Mouse (Mus musculus) heart, embryonic 13.5 days (tissue): ENCODE measurements around the gene Slc29a1. TPM values are rescaled to one million over a fixed set of nuclear protein-coding genes. Genes with fewer than 3 reads are reported as not detected.
"Not testable (repeated sequence)": the region's sequence is repeated elsewhere in the genome, so short reads cannot be mapped to it uniquely, and the experiment has no call there.

ENCODE experiments used
- ATAC-seq: fragments of 200-750 bp; cut with Nextera tagmentation; 2 replicates; pipeline ENCODE4 v1.8.0; 2017; ENCODE audit warnings: moderate TSS enrichment; ENCODE audit not compliant: insufficient number of reproducible peaks, low FRiP score, low TSS enrichment; ENCODE audit errors: extremely low read depth
- H3K27ac ChIP-seq: fragments of 300-500 bp; sonication (generic); replicated peaks from 2 replicates; pipeline ENCODE4 v1.5.1; 2015; ENCODE audit warnings: moderate library complexity, mild to moderate bottlenecking, inconsistent platforms
- H3K27me3 ChIP-seq: fragments of 300-500 bp; sonication (generic); replicated peaks from 2 replicates; pipeline ENCODE4 v1.6.1; 2015; ENCODE audit warnings: mild to moderate bottlenecking, inconsistent platforms
- H3K36me3 ChIP-seq: fragments of 300-500 bp; sonication (generic); 2 replicates; pipeline ENCODE4 v1.6.1; 2015; ENCODE audit warnings: mild to moderate bottlenecking, inconsistent platforms
- H3K4me1 ChIP-seq: fragments of 300-500 bp; sonication (generic); 2 replicates; pipeline ENCODE4 v1.6.1; 2015; ENCODE audit warnings: inconsistent platforms
- H3K4me2 ChIP-seq: fragments of 300-500 bp; sonication (generic); 2 replicates; pipeline ENCODE4 v1.6.1; 2015; ENCODE audit warnings: inconsistent platforms, mild to moderate bottlenecking, moderate library complexity
- H3K4me3 ChIP-seq: fragments of 300-500 bp; sonication (generic); 2 replicates; pipeline ENCODE4 v1.5.1; 2015; ENCODE audit warnings: moderate library complexity, mild to moderate bottlenecking, inconsistent platforms
- H3K9ac ChIP-seq: fragments of 300-500 bp; sonication (generic); 2 replicates; pipeline ENCODE4 v1.6.1; 2015; ENCODE audit warnings: inconsistent platforms, mild to moderate bottlenecking, moderate library complexity
- H3K9me3 ChIP-seq: fragments of 300-500 bp; sonication (generic); 2 replicates; pipeline ENCODE4 v1.6.1; 2016; ENCODE audit warnings: inconsistent platforms
- WGBS: fragments of 180-500 bp; shearing (Covaris S2); methylation state at CpG from one replicate; pipeline ENCODE4 v1.1.7; 2015; ENCODE audit warnings: mixed read lengths; 5-methylcytosine and 5-hydroxymethylcytosine counted together
- polyA plus RNA-seq: library from polyadenylated mRNA; unstranded; fragments of >200 nt; fragmentation: Nextera tagmentation; extraction: Ambion mirVana; gene quantifications from 2 replicates; pipeline ENCODE4 v1.2.1, GENCODE M21; 2015

Gene Slc29a1
- polyA plus RNA-seq, 1 experiment from 2014 or later = 68.8 TPM

DNA sequence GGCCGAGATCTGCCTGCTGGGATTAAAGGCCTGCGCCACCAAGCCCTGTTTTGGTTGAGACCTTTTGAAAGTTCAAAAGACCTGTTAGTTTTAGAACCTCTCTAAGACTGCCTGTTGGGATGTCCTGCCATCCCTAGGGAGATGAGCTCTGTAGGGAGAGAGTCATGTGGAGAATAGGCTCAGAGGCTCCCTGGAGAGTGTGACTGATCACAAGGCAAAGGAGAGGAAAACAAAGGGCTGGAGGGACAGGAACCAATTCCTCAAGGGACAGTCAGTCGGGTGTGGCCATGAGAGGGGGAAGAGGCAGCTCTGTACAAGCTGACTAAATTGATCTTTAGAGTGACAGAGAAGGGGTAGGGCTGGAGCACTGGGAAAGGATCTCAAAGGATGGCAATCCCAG, 28.8 kb upstream of the Slc29a1 start:
- Histone ChIP-seq H3K4me1 (peaks cover 32% of the 10 kb centered on the region), H3K4me2 (no peak overlapping the region), H3K27me3 (peaks cover 9% of the 10 kb centered on the region; the same call in 1 of the 2 replicates), H3K4me3 (no peak overlapping the region), H3K27ac (no peak overlapping the region), H3K9me3 (no peaks in the 10 kb centered on the region), H3K9ac (no peak overlapping the region), H3K36me3 (no peaks in the 10 kb centered on the region)
- no peak for ATAC-seq
- WGBS = 37% methylated on average over 3 of the region's 3 CpGs

DNA sequence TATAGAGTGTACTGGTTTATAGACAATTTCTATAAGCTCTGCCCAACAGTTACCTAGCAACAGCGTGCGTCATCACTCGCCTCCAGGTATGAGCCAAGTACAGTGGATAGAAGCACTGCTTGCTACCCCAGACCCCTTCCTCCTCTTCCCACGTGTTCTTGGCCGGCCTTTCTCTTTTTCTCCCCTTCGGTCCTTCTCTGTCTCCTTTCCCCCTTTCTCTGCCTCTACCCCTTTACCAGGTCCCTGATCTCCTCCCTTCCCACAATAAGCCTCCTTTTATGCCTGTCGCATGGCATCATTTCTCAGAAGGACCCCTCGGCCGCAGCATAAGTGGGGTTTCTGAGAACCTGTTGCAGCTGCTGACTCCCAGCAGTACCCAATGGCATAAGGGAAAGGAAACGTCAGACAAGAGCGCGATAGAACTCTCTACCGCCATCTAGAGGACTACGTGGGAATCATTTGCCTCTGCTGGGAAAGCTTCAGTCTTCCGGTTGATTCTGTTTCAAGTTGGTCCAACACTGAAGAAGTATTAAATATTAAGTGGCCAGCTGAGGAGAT, 27.2 kb upstream of the Slc29a1 start:
- Histone ChIP-seq H3K9me3 (no peaks in the 10 kb centered on the region), H3K27me3 (peaks cover 9% of the 10 kb centered on the region; the same call in 1 of the 2 replicates), H3K4me2 (peak overlapping the region; percentile 55), H3K4me1 (peaks cover 32% of the 10 kb centered on the region), H3K27ac (no peak overlapping the region), H3K9ac (peak overlapping the region; percentile 44), H3K4me3 (0 out of 2 replicates have a peak overlapping the region, but pooled peaks have one; percentile 2), H3K36me3 (no peaks in the 10 kb centered on the region)
- WGBS = 24% methylated on average over 15 of the region's 15 CpGs
- no peak for ATAC-seq

DNA sequence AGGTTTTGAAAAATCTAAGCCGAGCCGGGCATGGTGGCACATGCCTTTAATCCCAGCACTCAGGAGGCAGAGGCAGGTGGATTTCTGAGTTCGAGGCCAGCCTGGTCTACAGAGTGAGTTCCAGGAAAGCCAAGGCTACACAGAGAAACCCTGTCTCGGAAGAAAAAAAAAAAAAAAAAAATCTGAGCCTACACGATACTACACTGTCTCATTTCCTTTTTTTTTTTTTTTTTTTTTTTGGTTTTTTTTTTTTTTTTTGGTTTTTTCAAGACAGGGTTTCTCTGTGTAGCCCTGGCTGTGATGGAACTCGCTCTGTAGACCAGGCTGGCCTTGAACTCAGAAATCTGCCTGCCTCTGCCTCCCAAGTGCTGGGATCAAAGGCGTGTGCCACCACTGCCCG, 24.0 kb upstream of the Slc29a1 start:
- H3K4me3 ChIP-seq, H3K36me3 ChIP-seq, H3K9ac ChIP-seq, H3K4me2 ChIP-seq, ATAC-seq, H3K27ac ChIP-seq, H3K27me3 ChIP-seq, H3K9me3 ChIP-seq: not testable (repeated sequence)
- peaks cover 27% of the 10 kb centered on the region for H3K4me1 ChIP-seq
- whole genome bisulfite sequencing = 76% methylated on average over 8 of the region's 8 CpGs

DNA sequence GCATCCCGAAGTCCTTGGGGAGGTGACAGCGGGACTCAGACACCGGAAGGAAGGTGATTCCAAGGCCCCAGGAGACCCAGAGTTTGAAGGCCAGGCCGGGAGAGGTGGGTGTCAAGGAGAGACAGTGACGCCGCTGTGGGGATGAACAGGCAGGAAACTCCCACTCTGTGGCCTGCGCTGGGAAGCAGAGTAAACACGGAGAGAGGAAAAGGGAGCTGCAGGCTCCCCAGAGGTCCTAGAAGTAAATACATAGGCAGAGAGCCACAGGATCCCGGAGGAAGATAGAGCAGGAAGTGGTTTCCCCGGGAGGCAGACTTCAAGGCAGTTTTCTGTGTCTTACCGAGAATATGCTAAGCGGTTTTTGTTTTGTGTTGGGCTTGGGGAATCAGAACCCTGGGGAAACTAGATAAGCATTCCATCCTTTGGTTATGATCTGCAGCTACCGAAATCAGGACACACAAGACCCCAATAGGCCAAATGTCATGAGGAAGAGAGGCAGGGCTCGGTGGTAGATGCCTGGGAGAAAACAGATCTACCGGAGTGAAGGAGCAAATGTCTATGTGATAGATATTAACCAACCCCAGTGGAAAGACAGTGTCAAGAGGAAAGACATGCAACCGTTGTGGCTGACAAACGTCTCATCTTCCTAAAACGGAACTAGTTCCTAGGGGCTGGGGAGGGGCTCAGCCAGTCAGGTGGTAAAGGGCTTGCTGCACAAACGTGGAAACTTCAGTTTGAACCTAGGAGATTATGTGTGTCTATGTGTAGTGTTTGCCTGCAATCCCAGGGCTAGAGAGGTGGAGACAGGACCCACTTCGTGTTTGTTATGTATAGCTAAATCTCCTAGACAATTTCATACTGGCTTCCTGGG, 20.2 kb upstream of the Slc29a1 start:
- H3K4me1 ChIP-seq = peaks cover 19% of the 10 kb centered on the region
- H3K27ac ChIP-seq = peak overlapping the region; percentile 87
- no peaks in the 10 kb centered on the region for H3K27me3 ChIP-seq
- peak overlapping the region; percentile 71 for H3K9ac ChIP-seq
- 18% methylated on average over 20 of the region's 20 CpGs for WGBS
- no peak for ATAC-seq
- peak overlapping the region; percentile 36 for H3K4me3 ChIP-seq
- no peaks in the 10 kb centered on the region for H3K9me3 ChIP-seq
- H3K36me3 ChIP-seq = no peaks in the 10 kb centered on the region
- H3K4me2 ChIP-seq = peak overlapping the region; percentile 65

DNA sequence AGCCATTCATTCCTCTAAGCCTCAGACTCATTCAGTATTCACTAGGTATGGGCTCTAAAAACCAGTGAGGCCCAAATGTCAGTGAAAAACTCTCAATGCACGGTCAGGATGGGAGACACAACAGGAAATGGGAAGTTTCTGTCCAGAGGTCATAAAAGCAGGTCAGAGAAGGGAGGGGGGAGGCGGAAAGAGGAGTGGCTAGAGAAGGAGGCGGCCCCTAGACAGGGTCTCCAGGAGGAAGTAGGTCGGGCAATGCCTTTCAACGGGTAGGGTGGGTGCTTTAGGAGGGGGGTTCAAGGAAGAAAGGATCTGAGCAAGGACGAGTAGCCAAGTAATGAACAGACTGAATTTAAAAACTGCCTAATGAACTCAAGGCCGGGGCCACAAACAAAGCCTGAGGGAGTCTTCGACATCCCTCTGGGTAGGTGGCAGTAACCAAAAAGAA, 19.6 kb upstream of the Slc29a1 start:
- 21% methylated on average over 8 of the region's 8 CpGs for WGBS
- peak overlapping the region; percentile 71 for H3K9ac ChIP-seq

DNA sequence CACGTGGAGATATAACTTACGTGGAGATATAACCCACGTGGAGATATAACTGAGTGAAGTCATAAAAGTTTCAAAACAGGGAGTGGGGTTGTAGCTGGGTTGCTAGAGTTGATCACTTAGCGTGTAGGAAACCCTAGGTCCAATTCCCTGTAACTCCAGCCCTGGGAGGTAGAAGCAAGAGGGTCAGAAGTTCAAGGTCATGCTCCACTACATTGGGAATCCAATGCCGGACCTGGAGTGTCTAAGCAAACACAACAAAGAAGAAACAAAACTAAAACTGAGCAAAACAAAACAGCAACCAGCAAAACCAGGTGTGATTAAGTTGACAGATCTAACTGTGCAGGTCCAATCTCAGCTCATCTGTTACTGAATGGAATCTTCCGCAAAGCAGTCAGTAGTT, 18.2 kb upstream of the Slc29a1 start:
- no peak overlapping the region for H3K9ac ChIP-seq
- no peak overlapping the region for H3K4me2 ChIP-seq
- H3K36me3 ChIP-seq = no peaks in the 10 kb centered on the region
- H3K4me3 ChIP-seq = no peak overlapping the region
- peaks cover 19% of the 10 kb centered on the region for H3K4me1 ChIP-seq
- H3K9me3 ChIP-seq = no peaks in the 10 kb centered on the region
- H3K27me3 ChIP-seq = no peaks in the 10 kb centered on the region
- 81% methylated on average over 6 of the region's 6 CpGs for WGBS
- no peak for ATAC-seq
- H3K27ac ChIP-seq = no peak overlapping the region

More for the DNA sequence above, 19.6 kb upstream of the Slc29a1 start:
- no peaks in the 10 kb centered on the region for H3K27me3 ChIP-seq
- peak overlapping the region; percentile 65 for H3K4me2 ChIP-seq
- ATAC-seq = no peak
- H3K27ac ChIP-seq = peak overlapping the region; percentile 87
- H3K4me1 ChIP-seq = peaks cover 19% of the 10 kb centered on the region
- H3K9me3 ChIP-seq = no peaks in the 10 kb centered on the region
- peak overlapping the region; percentile 36 for H3K4me3 ChIP-seq
- H3K36me3 ChIP-seq = no peaks in the 10 kb centered on the region

DNA sequence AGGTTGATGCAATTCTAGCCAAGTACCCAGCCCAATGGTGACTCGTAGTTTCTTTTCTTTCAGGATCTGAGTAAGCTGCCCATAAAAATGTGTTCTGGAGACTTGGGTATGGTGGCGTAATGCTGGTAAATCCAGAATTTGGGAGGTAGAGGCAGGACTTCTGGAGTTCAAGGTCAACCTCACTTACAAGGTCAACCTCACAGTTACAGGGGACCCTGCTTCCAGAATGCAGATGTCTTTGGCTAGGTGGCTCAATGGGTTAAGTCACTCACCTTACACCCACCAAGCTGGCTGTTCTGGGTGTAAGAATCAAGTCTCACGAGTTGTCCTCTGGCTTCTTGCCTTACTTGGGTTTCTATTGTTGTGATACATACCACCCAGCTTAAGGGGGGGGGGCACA, 17.3 kb upstream of the Slc29a1 start:
- no peak overlapping the region for H3K9ac ChIP-seq
- H3K36me3 ChIP-seq = no peaks in the 10 kb centered on the region
- no peaks in the 10 kb centered on the region for H3K27me3 ChIP-seq
- peaks cover 19% of the 10 kb centered on the region for H3K4me1 ChIP-seq
- no peaks in the 10 kb centered on the region for H3K9me3 ChIP-seq
- no peak overlapping the region for H3K4me3 ChIP-seq
- ATAC-seq = no peak
- no peak overlapping the region for H3K27ac ChIP-seq
- no peak overlapping the region for H3K4me2 ChIP-seq
- WGBS = 79% methylated on average over 3 of the region's 3 CpGs

DNA sequence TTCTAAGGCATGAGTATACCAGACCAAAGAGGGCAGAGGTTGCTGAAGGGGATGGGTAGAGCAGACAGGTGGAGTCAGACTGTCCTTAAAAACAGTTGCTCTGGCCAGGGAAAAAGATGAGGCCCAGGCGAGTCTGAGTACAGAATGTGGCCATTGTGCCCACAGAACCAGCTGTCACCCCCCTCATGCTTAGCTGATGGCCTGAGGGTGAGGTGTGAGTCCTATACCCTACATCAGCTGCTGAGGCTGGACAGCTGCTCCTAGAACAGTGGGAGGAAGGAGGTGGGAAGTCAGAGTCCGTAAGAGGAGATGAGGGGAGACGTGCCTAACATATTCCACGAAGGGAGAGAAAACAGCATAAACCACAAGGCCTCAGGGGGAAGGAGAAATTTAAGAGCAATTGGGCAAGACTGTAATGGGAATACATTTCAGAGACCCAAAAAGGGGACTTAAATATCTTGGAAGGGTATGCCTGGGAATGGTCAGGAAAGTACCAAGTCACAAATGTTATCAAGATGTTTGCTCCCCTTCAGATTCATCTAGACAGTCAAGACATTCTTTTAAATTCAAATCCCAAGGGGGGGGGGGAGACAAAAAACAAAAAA, 16.7 kb upstream of the Slc29a1 start:
- Histone ChIP-seq H3K36me3 (no peaks in the 10 kb centered on the region), H3K9me3 (no peaks in the 10 kb centered on the region), H3K9ac (no peak overlapping the region), H3K27me3 (no peaks in the 10 kb centered on the region), H3K4me2 (no peak overlapping the region), H3K27ac (no peak overlapping the region), H3K4me1 (peaks cover 21% of the 10 kb centered on the region), H3K4me3 (no peak overlapping the region)
- no peak for ATAC-seq
- WGBS = 56% methylated on average over 4 of the region's 4 CpGs

DNA sequence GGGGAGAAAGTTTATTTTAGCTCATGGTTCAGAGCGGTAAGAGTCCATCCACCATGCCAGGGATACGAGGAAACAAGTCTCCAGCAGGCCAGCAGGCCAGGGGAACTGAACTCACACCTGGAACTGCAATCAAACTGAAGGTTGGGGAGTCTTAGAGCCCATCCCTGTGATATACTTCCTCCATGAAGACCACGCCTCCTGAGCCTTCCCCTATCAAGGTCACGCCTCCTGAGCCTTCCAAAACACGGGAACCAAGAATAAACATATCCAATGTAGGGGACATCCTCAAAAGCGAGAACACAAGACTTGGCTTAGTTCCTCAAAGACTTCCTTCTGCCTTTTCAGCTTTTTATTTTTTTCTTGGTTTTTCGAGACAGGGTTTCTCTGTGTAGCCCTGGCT, 13.5 kb upstream of the Slc29a1 start:
- no peaks in the 10 kb centered on the region for H3K9me3 ChIP-seq
- no peak overlapping the region for H3K4me3 ChIP-seq
- ATAC-seq = no peak
- 82% methylated on average over 7 of the region's 7 CpGs for WGBS
- H3K27ac ChIP-seq = no peak overlapping the region
- no peaks in the 10 kb centered on the region for H3K36me3 ChIP-seq
- H3K4me2 ChIP-seq = no peak overlapping the region
- H3K9ac ChIP-seq = no peak overlapping the region
- no peaks in the 10 kb centered on the region for H3K27me3 ChIP-seq
- H3K4me1 ChIP-seq = peaks cover 15% of the 10 kb centered on the region

DNA sequence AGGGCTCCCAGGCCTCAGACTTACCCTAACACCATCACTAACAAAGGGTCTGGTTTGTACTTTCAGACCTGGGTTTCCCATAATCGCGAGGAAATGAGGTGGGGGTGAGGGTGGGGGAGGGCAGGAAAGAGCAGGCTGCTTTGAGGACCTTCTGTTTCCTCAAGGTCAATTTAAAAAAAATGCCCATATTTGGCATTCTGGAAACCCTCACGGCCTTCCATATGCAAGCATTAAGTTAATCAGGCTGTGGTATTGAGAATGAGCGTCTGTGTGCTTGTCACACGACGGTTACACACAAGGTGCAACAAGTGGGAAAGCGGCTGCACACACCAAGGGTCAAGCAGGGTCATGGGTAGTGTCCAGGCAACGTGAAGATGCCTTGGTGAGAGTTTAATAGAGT, 12.6 kb upstream of the Slc29a1 start:
- 70% methylated on average over 8 of the region's 8 CpGs for WGBS
- no peak overlapping the region for H3K4me2 ChIP-seq

DNA sequence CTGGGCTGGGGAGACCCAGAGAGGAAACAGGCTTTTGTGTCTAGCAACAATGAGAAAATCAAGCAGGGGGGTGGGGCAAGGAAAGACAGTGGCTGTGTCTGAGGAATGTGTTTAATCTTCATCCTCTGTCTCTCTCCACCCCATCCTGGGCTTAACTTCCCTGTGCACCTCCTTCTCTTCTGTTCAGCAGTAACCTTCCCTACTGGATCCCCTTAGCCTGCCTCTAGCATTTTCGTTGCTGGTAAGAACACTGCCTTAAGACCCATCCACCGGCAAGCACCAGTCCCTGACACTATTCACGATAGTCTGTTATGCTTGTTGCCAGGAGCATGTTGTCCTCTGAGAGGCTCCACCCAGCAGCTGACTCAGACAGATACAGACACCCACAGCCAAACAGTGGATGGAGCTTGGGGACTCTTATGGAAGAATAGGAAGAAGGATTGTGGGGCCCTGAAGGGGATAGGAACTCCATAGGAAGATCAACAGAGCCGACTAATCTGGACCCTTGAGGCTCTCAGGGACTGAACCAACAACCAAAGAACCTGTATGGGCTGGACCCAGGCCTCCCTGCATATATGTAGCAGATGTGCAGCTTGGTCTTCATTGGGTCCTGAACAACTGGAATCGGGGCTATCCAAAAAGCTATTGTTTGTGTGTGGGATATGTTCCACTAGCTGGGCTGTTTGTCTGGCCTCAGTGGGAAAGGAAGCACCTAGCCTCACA, 10.9 kb upstream of the Slc29a1 start:
- ATAC-seq = peak; percentile 37; the same call in 1 of the 2 replicates
- WGBS = 23% methylated on average over 5 of the region's 5 CpGs
- no peaks in the 10 kb centered on the region for H3K9me3 ChIP-seq
- peaks cover 15% of the 10 kb centered on the region for H3K4me1 ChIP-seq
- no peaks in the 10 kb centered on the region for H3K36me3 ChIP-seq
- H3K9ac ChIP-seq = 0 out of 2 replicates have a peak overlapping the region, but pooled peaks have one; percentile 47
- H3K27ac ChIP-seq = peak overlapping the region; percentile 73
- H3K4me2 ChIP-seq = peak overlapping the region; percentile 30
- H3K27me3 ChIP-seq = no peaks in the 10 kb centered on the region
- no peak overlapping the region for H3K4me3 ChIP-seq

More for the DNA sequence above, 12.6 kb upstream of the Slc29a1 start:
- Histone ChIP-seq H3K9me3 (no peaks in the 10 kb centered on the region), H3K36me3 (no peaks in the 10 kb centered on the region), H3K27me3 (no peaks in the 10 kb centered on the region), H3K4me3 (no peak overlapping the region), H3K4me1 (peaks cover 15% of the 10 kb centered on the region), H3K9ac (no peak overlapping the region), H3K27ac (no peak overlapping the region)
- ATAC-seq = no peak
